Mouse (Mus musculus) cerebellum, adult 9-10 months (tissue): ENCODE measurements at regions not wholly inside any gene's neighbourhood (a gene's known extent, or its start where the extent isn't known, plus 50 kb on each side); places are given as distances from the start of the nearest gene placed in this dataset.
"Not testable (repeated sequence)": the region's sequence is repeated elsewhere in the genome, so short reads cannot be mapped to it uniquely, and the experiment has no call there.

Experiments used
- DNase-seq: peaks from one replicate; pipeline ENCODE4 v3.0.0; 2022

DNA sequence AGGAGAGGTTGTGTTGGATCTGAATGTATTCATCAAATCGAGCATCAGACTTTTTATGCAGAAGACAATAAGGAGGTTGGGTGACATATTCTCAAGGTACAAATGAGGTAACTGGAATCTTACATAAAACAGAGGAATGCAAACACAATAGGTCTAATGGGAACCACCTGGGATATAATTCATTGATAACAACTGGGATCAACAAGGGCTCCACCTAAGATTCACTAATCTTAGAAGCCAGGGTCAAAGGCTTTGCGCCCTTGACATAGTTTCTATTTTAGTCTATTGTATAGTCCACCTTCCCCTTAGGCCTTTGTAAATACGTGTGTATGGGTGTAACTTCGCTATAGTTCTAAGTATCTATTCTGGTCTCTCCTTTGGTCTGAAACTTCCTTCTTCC is 269.0 kb downstream of the Ankrd7 start:
- DNase-seq, result not testable (repeated sequence)

DNA sequence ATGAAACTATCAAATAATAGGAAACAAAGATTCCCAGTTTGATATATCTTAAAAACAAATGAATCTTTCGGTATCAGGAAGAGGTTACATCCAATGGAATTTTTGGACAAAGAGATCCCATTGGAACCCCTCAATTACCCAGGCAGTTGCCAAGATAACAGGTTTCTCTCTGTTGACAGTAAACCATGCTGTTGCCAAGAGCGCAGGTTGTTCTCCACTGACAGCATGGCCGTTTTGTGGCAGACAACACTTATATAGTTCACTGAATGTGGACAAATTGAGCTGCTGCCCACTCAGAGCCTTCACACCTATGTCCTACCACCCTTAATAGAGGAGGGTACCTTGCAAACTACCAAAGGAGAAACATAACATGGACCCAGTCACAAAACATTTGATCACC is 297.4 kb downstream of the Ankrd7 start:
- DNase-seq, result peak; percentile 79

DNA sequence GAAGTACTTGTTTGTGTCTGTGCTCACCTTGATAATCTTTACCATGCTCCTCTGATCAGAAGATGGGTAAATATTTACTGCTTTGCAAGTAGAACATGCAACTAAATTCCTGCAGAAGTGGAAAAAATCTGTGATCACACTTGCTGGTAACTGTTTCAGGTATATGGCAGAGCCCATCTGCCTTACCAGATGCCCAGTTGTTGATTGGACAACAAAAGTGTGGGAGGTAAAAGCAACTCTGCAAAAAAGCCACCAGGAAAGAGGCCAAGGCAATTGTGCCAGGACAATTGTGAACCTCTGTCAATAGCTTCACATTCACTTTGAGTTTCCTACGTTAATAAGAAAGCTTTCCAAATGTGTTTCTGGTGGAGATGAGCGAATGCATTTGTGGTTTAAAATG is 298.1 kb downstream of the Ankrd7 start:
- peak; percentile 77 for DNase-seq
